Comparison of ENCODE assay signal across 8 mouse cellular contexts in the genomic region with DNA sequence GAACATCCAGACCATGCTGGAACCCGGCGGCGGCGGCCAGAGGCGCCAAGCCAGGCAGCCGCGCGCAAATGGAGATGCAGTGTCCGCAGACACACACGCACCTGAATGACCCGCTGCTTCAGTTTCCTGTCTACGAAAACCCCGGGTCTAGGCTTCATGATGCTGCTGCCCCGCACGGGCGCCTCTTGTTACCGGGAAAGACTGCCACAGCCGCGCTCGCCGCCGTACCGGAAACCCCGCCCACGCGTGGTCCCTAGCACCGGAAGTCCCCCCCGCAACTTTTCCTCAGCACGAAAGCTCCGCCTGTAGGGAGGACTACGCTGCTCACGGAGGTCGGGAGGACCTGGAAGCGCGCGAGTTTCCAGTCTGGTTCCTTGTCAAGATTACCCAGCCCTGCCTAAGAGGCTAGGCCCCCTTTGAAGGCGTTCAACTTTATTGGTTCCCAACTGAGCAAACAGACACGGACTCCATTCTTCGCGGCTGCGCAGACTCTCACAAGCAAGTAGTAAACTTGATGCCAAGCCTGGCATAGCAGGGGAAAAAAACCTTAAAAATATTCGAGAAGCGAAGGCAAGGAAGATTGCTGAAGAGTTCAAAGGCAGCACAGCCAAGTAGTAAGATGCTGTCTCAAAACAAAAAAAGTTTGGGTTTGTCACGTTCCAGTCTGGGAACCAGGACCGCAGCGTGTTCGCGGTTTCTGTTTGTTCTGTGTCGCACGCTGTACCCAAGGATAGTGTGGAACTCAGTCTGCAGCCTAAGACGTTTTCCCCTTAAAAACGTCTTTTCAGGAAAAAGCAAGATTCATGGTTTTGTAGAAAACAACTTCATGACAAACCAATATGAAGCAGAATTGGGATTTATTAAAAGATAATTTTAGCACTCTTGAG. TPM values are rescaled to one million over a fixed set of nuclear protein-coding genes. Genes with fewer than 3 reads are reported as not detected.
DNase-seq lines count a peak whose midpoint lies in the region; ATAC-seq lines count a peak whose summit lies in the region.

TSS of gene Nvl (minus strand) at position 255 of the 887 bp plus-strand sequence.
TSS of gene Cnih4 (plus strand) at position 744 of the 887 bp plus-strand sequence.

- peak; percentile 97 for DNase-seq in adipocyte (ENCODE audit: low spot score)
- DNase-seq in embryo, embryonic 10 days (ENCODE audit: low spot score): peak; percentile 96
- peak; percentile 90 for DNase-seq in gastrocnemius, postnatal 10 days
- DNase-seq in induced T-regulatory cell, adult 2 months (ENCODE audit: low read depth): peak; percentile 96
- peak; percentile 87 to 95 for DNase-seq in left cerebral cortex, adult 9 months (ENCODE audit: low spot score in 2 of 2)
- DNase-seq in right cerebral cortex, postnatal 14 days: peak; percentile 93
- DNase-seq in urinary bladder, postnatal 36 days (ENCODE audit: low spot score in 2 of 2): peak; percentile 89 to 92

- peak; percentile 90 for ATAC-seq in megakaryocyte progenitor cell, adult 5-6 weeks (replicated peaks; ENCODE audit: poor library complexity)

RNA-seq across cellular contexts. Expression of gene Nvl, which starts in this region (rescaled TPM):
- total RNA-seq in gastrocnemius, postnatal 10 days (2021): 10 to 100 TPM in 1 of 2 experiments, 1 to 10 TPM in 1; 9.2 to 12.5 TPM
- total RNA-seq in megakaryocyte progenitor cell, adult 5-6 weeks (2015): 28.9 and 38.0 TPM in 2 replicates
- total RNA-seq in megakaryocyte progenitor cell, adult 5-6 weeks (2017): 24.7 and 26.5 TPM in 2 replicates

RNA-seq across cellular contexts. Expression of gene Cnih4, which starts in this region (rescaled TPM):
- 10 to 100 TPM; 27.5 to 30.9 TPM for total RNA-seq in gastrocnemius, postnatal 10 days (2021)
- total RNA-seq in megakaryocyte progenitor cell, adult 5-6 weeks (2015): 72.4 and 116 TPM in 2 replicates
- total RNA-seq in megakaryocyte progenitor cell, adult 5-6 weeks (2017): 79.1 and 145 TPM in 2 replicates

Comparison
In these comparisons a context has a peak if more than half of its experiments do, and no peak if none do; other contexts are left out.
1. Peak in every context shown above with its lines: DNase-seq and ATAC-seq.